Mouse (Mus musculus): ENCODE measurements around the gene Ms4a15. TPM values are rescaled to one million over a fixed set of nuclear protein-coding genes. Genes with fewer than 3 reads are reported as not detected.

Ms4a15 gene
- polyA plus RNA-seq, 1 experiment from 2014 or later: not detected

GRCm38 (mm10) chr19:10984551-10984950 is 8.5 kb downstream of the Ms4a15 start:
- H3K4me1 ChIP-seq (ENCODE audit: insufficient read depth, low read length): peaks cover 3% of the 10 kb centered on the region
- ATAC-seq (ENCODE audit: low FRiP score, low TSS enrichment): no peak
- H3K9me3 ChIP-seq (ENCODE audit: low read length): no peaks in the 10 kb centered on the region
- H3K4me3 ChIP-seq (ENCODE audit: low read length): no peak overlapping the region
- H3K27me3 ChIP-seq (ENCODE audit: insufficient read depth, low read length): no peaks in the 10 kb centered on the region
- no peaks in the 10 kb centered on the region for H3K36me3 ChIP-seq (ENCODE audit: insufficient read depth, low read length)
- no peak overlapping the region for H3K27ac ChIP-seq (ENCODE audit: low read length)
- no peak overlapping the region for H3K4me2 ChIP-seq (replicated peaks; ENCODE audit: low read depth, low read length)
- WGBS: 76% methylated on average over 13 of the region's 13 CpGs
- H3K9ac ChIP-seq (replicated peaks; ENCODE audit: low read length): no peak overlapping the region

DNA sequence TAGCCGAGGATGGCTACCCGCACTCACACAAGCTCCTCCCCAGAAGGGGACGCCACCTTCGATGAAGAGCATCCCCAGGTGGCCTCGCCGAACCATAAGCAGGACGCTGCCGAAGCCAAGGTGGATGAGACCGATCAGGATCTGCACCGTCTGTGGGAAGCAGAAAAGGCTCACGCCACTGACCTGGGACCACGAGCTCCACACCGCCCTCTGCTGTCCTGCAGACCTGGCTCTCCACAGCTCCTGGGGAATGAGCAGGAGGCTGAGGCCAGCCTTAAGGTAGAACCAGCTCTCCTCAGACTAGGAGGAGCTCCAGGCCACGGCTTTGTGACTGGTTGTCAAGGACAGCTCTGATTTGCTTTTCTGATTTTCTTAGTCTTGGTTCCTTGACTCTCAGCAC is 9.9 kb downstream of the Ms4a15 start:
- no peaks in the 10 kb centered on the region for H3K9me3 ChIP-seq (ENCODE audit: low read length)
- WGBS: 26% methylated on average over 14 of the region's 14 CpGs
- H3K4me3 ChIP-seq (ENCODE audit: low read length): no peak overlapping the region
- H3K4me1 ChIP-seq (ENCODE audit: insufficient read depth, low read length): peaks cover 6% of the 10 kb centered on the region
- no peak overlapping the region for H3K9ac ChIP-seq (replicated peaks; ENCODE audit: low read length)
- no peaks in the 10 kb centered on the region for H3K27me3 ChIP-seq (ENCODE audit: insufficient read depth, low read length)
- H3K27ac ChIP-seq (ENCODE audit: low read length): no peak overlapping the region
- peak overlapping the region; percentile 28 for H3K4me2 ChIP-seq (replicated peaks; ENCODE audit: low read depth, low read length)
- no peak for ATAC-seq (ENCODE audit: low FRiP score, low TSS enrichment)
- H3K36me3 ChIP-seq (ENCODE audit: insufficient read depth, low read length): no peaks in the 10 kb centered on the region

DNA sequence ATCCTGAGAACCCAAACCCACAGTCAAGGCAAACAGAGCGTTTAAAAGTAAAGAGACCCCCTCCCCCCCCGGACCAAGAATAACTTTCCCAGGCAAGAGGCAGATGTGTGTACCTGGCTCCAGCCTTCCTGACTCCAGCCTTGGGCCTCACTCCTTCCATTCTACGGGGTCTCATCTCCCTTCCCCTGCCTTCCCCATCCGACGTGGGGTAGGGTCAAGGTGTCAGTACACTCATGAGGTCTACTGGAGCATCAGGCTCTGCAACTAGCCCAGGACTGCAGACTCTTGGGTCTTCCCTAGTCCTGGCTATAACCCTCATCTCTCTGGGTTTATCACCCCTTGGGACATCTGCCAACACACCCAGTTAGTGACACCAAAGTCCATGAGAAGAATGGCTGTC is 12.8 kb downstream of the Ms4a15 start:
- Histone ChIP-seq H3K36me3 (ENCODE audit: insufficient read depth, low read length) (no peaks in the 10 kb centered on the region), H3K4me3 (ENCODE audit: low read length) (no peak overlapping the region), H3K9me3 (ENCODE audit: low read length) (no peaks in the 10 kb centered on the region), H3K27ac (ENCODE audit: low read length) (no peak overlapping the region), H3K4me2 (replicated peaks; ENCODE audit: low read depth, low read length) (no peak overlapping the region), H3K4me1 (ENCODE audit: insufficient read depth, low read length) (peaks cover 6% of the 10 kb centered on the region), H3K27me3 (ENCODE audit: insufficient read depth, low read length) (no peaks in the 10 kb centered on the region), H3K9ac (replicated peaks; ENCODE audit: low read length) (no peak overlapping the region)
- 0 out of 2 replicates have a peak, but pooled peaks have one; percentile 10 for ATAC-seq (ENCODE audit: low FRiP score, low TSS enrichment)
- WGBS: 86% methylated on average over 5 of the region's 5 CpGs

DNA sequence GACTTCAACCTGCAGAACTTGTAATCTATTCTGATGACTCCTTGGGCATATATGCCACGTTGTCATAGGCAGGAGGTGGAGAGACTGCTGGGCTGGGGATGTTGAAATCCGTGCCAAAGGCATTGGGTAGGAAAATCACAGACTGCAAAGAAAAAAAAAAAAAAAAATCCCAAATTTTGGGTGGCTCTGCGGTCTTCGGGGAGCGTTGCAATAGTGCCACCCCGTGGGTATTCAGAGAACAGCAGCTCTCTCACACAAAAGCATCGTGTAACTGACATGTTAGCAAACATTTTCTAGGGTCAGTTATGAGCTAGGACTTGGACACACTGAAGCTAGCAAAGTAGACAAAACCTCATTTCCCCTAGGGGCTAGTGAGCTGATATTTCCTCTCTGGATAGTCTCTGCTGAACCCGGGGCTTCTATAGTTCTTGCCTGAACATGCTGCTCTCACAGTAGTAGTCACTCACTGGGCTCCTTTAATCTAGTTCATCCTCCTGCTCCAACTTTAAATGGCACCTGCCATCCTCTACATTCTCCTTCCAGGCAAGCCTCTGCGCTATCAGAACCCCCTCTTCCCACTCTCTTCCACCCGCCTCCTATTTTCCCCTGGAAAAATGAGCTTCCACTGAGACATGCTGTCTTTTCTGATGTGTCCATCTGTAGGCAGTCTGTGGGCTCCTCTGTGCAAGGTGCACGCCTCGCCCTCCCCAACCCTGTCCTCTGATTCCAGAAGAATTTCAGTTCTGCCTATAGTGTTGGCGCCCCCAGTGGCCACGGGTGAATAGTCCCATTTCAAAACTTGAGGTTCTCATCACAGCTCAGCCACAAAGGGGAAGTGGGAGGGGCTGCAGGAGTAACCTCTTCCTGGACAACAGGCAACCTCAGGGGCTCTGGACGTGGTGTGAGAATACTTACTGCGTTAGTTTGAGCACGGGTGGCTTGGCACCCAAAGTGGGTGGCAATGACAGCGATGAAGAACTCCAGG is 13.6 kb downstream of the Ms4a15 start:
- H3K27ac ChIP-seq (ENCODE audit: low read length): no peak overlapping the region
- no peak overlapping the region for H3K4me3 ChIP-seq (ENCODE audit: low read length)
- peaks cover 8% of the 10 kb centered on the region for H3K4me1 ChIP-seq (ENCODE audit: insufficient read depth, low read length)
- no peaks in the 10 kb centered on the region for H3K36me3 ChIP-seq (ENCODE audit: insufficient read depth, low read length)
- no peaks in the 10 kb centered on the region for H3K27me3 ChIP-seq (ENCODE audit: insufficient read depth, low read length)
- H3K9me3 ChIP-seq (ENCODE audit: low read length): no peaks in the 10 kb centered on the region
- 0 out of 2 replicates have a peak overlapping the region, but pooled peaks have one; percentile 15 for H3K9ac ChIP-seq (replicated peaks; ENCODE audit: low read length)
- 15% methylated on average over 18 of the region's 18 CpGs for WGBS
- H3K4me2 ChIP-seq (replicated peaks; ENCODE audit: low read depth, low read length): peak overlapping the region; percentile 18; the same call in 1 of the 2 replicates
- peak; percentile 40 for ATAC-seq (ENCODE audit: low FRiP score, low TSS enrichment)

DNA sequence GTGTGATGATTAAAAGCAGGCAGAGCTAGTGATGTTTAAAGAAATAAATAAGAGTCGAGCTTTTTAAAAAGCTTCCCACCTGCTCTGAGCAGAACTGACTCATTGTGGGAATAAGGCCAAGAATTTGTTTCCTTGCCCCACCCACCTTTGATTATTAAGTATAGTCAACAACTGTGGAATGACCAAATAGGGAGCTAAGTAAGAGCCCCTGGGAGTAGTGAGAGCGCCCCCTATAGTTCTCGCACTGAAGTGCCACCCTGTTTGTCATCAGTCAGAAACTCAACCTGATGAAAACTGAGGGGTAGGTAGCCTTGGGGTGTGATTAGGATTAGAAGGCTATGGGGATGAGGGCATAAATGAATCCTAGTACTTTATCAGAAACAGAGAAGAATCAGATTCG is 16.7 kb downstream of the Ms4a15 start:
- no peaks in the 10 kb centered on the region for H3K36me3 ChIP-seq (ENCODE audit: insufficient read depth, low read length)
- no peak overlapping the region for H3K9ac ChIP-seq (replicated peaks; ENCODE audit: low read length)
- WGBS: 43% methylated on average over 4 of the region's 4 CpGs
- H3K27me3 ChIP-seq (ENCODE audit: insufficient read depth, low read length): no peaks in the 10 kb centered on the region
- H3K4me2 ChIP-seq (replicated peaks; ENCODE audit: low read depth, low read length): no peak overlapping the region
- peaks cover 18% of the 10 kb centered on the region for H3K4me1 ChIP-seq (ENCODE audit: insufficient read depth, low read length)
- ATAC-seq (ENCODE audit: low FRiP score, low TSS enrichment): no peak
- H3K4me3 ChIP-seq (ENCODE audit: low read length): no peak overlapping the region
- H3K9me3 ChIP-seq (ENCODE audit: low read length): no peaks in the 10 kb centered on the region; the same call in 1 of the 2 replicates
- no peak overlapping the region for H3K27ac ChIP-seq (ENCODE audit: low read length)

DNA sequence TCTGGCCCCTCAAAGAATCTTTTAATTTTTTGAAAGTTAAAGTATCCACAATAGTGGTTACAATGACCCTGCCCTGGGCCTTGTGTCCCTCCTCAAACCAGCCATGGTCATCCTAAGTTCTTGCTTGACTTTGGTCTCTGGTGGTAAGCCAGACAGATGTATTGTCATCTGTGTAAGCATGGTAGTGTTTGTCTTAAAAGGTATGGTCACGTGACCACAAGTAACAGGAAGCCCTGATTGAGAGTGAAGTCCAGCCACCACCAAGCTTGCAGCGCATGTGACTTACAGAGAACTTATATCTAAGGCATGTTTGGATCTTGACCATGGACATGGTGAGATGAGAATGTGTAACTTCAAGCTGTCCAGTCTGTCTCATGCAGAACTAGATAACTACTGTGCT is 17.9 kb downstream of the Ms4a15 start:
- no peak overlapping the region for H3K4me3 ChIP-seq (ENCODE audit: low read length)
- no peak overlapping the region for H3K9ac ChIP-seq (replicated peaks; ENCODE audit: low read length)
- H3K27me3 ChIP-seq (ENCODE audit: insufficient read depth, low read length): no peaks in the 10 kb centered on the region
- H3K9me3 ChIP-seq (ENCODE audit: low read length): peaks cover 6% of the 10 kb centered on the region; the same call in 1 of the 2 replicates
- 74% methylated on average over 2 of the region's 2 CpGs for WGBS
- H3K27ac ChIP-seq (ENCODE audit: low read length): no peak overlapping the region
- ATAC-seq (ENCODE audit: low FRiP score, low TSS enrichment): no peak
- no peak overlapping the region for H3K4me2 ChIP-seq (replicated peaks; ENCODE audit: low read depth, low read length)
- H3K4me1 ChIP-seq (ENCODE audit: insufficient read depth, low read length): peaks cover 18% of the 10 kb centered on the region
- no peaks in the 10 kb centered on the region for H3K36me3 ChIP-seq (ENCODE audit: insufficient read depth, low read length)

DNA sequence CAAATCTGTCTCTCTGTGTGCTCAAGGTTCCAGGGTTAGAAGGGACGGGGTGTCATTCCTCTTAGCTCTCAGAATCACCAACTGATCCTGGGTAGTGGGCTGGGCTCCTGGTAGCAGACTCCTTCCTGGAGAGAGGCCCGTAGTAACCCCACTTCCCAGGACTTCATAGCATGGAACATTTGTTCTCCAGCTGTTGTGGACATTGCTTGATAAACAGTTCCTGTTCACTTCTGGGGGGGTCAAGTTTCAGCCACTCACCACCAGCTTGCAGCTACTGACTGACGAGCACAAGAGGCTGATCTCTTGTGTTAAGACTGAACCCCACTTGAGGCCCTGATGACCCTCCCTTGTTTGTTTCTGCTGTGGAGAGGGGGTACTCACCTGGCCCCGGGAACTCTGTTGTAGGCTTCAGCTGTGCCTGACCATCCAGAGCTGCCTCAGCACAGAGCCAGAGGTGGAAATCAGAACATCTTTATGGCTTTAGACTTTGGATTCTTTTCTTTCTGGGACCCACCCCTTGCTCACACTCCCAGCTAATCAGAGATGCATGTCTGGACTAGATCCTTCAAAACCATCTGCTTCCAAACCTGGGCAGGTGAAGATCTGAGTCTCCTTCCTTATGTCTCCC is 18.7 kb downstream of the Ms4a15 start, which contains the start of gene Ms4a10:
Gene Ms4a10, minus strand, starts transcription at position 433 of the 628 bp plus-strand sequence.
- H3K27me3 ChIP-seq (ENCODE audit: insufficient read depth, low read length): no peaks in the 10 kb centered on the region
- H3K9ac ChIP-seq (replicated peaks; ENCODE audit: low read length): peak within 1 kb of the TSS; percentile 12; the same call in 1 of the 2 replicates
- no peak within 1 kb of the TSS for H3K4me3 ChIP-seq (ENCODE audit: low read length)
- WGBS: 16% methylated on average over 4 of the region's 4 CpGs
- peaks cover 6% of the 10 kb centered on the region; the same call in 1 of the 2 replicates for H3K9me3 ChIP-seq (ENCODE audit: low read length)
- peaks cover 13% of the 10 kb centered on the region for H3K4me1 ChIP-seq (ENCODE audit: insufficient read depth, low read length)
- no peaks in the 10 kb centered on the region for H3K36me3 ChIP-seq (ENCODE audit: insufficient read depth, low read length)
- H3K27ac ChIP-seq (ENCODE audit: low read length): peak within 1 kb of the TSS; percentile 45; the same call in 1 of the 2 replicates
- no peak within 1 kb of the TSS for H3K4me2 ChIP-seq (replicated peaks; ENCODE audit: low read depth, low read length)
- peak; percentile 63 for ATAC-seq (ENCODE audit: low FRiP score, low TSS enrichment)

- H3K27me3 ChIP-seq (ENCODE audit: insufficient read depth, low read length): no peaks in the 10 kb centered on the region
- no peak overlapping the region for H3K9ac ChIP-seq (replicated peaks; ENCODE audit: low read length)
- WGBS: 13% methylated on average over 2 of the region's 2 CpGs
- no peak overlapping the region for H3K4me3 ChIP-seq (ENCODE audit: low read length)
- ATAC-seq (ENCODE audit: low FRiP score, low TSS enrichment): peak; percentile 78
- peaks cover 12% of the 10 kb centered on the region for H3K4me1 ChIP-seq (ENCODE audit: insufficient read depth, low read length)
- H3K9me3 ChIP-seq (ENCODE audit: low read length): peaks cover 6% of the 10 kb centered on the region; the same call in 1 of the 2 replicates
- no peak overlapping the region for H3K4me2 ChIP-seq (replicated peaks; ENCODE audit: low read depth, low read length)
- no peak overlapping the region for H3K27ac ChIP-seq (ENCODE audit: low read length)
- H3K36me3 ChIP-seq (ENCODE audit: insufficient read depth, low read length): no peaks in the 10 kb centered on the region
Measured at GRCm38 (mm10) chr19:10973187-10973586, 19.9 kb downstream of the Ms4a15 start.

DNA sequence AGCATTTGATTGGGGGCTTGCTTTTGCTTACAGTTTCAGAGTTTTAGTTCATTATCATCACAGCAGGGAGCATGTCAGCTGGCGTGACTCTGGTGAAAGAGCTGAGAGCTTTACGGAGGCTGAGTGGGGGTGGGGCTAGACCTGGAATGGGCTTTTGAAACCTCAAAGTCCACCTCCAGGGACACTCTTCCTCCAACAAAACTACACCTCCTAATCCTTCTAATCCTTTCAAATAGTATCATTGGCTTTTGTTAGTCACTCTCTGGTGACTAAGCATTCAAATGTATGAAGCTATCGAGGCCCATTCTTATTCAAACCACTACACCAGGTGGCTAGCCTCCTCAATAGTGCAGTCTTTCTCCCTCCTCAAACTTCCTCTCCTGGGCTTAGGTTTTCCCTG is 20.4 kb downstream of the Ms4a15 start:
- Histone ChIP-seq H3K4me3 (ENCODE audit: low read length) (no peak overlapping the region), H3K4me1 (ENCODE audit: insufficient read depth, low read length) (peaks cover 12% of the 10 kb centered on the region), H3K27ac (ENCODE audit: low read length) (no peak overlapping the region), H3K36me3 (ENCODE audit: insufficient read depth, low read length) (no peaks in the 10 kb centered on the region), H3K9me3 (ENCODE audit: low read length) (peaks cover 6% of the 10 kb centered on the region; the same call in 1 of the 2 replicates), H3K4me2 (replicated peaks; ENCODE audit: low read depth, low read length) (no peak overlapping the region), H3K9ac (replicated peaks; ENCODE audit: low read length) (no peak overlapping the region), H3K27me3 (ENCODE audit: insufficient read depth, low read length) (no peaks in the 10 kb centered on the region)
- WGBS: 78% methylated on average over 3 of the region's 3 CpGs
- ATAC-seq (ENCODE audit: low FRiP score, low TSS enrichment): no peak

All from kidney, embryonic 16.5 days (tissue).